Mouse (Mus musculus) MEL (cell line): Measurements from ENCODE around the gene Ubn1. TPM values are rescaled to one million over a fixed set of nuclear protein-coding genes. Genes with fewer than 3 reads are reported as not detected.

Experiments
- DNase-seq: peaks from one replicate; pipeline ENCODE4 v3.0.0; 2011; ENCODE audit warnings: low read depth, low spot score
- H3K27ac ChIP-seq: 2 replicates; pipeline ENCODE4 v1.5.1; 2012; ENCODE audit warnings: low read depth, mild to moderate bottlenecking, control low read depth, low read length, moderate library complexity; ENCODE audit not compliant: control insufficient read depth
- H3K27me3 ChIP-seq, 2 experiments: fragments of 150-350 bp in 1 of 2; sonication (generic) in 1 of 2; 2 replicates each; pipeline ENCODE4 v1.6.1; 2012; ENCODE audit warnings: low read length in 2 of 2, mild to moderate bottlenecking in 2 of 2, improper control_type of control experiment in 1 of 2, moderate library complexity in 1 of 2; ENCODE audit not compliant: insufficient read depth in 2 of 2, control insufficient read depth in 1 of 2
- H3K36me3 ChIP-seq, 2 experiments: 2 replicates each; pipeline ENCODE4 v1.6.1; 2012 to 2014; ENCODE audit warnings: low read length in 2 of 2, improper control_type of control experiment in 1 of 2, inconsistent platforms in 1 of 2, mild to moderate bottlenecking in 1 of 2; ENCODE audit not compliant: insufficient read depth in 2 of 2, control insufficient read depth in 1 of 2
- H3K4me1 ChIP-seq, 2 experiments: fragments of 150-350 bp in 1 of 2; sonication (generic) in 1 of 2; 2 replicates each; pipeline ENCODE4 v1.6.1; 2012; ENCODE audit warnings: low read length in 2 of 2, improper control_type of control experiment in 1 of 2, mild to moderate bottlenecking in 1 of 2; ENCODE audit not compliant: insufficient read depth in 2 of 2, control insufficient read depth in 1 of 2
- H3K4me3 ChIP-seq, 2 experiments: fragments of 150-350 bp in 1 of 2; sonication (generic) in 1 of 2; 2 replicates each; pipeline ENCODE4 v1.5.1; 2012; ENCODE audit warnings: low read depth in 2 of 2, low read length in 2 of 2, mild to moderate bottlenecking in 2 of 2, moderate library complexity in 2 of 2, control low read depth in 1 of 2, improper control_type of control experiment in 1 of 2; ENCODE audit not compliant: control insufficient read depth in 1 of 2, insufficient read depth in 1 of 2
- H3K79me2 ChIP-seq: 2 replicates; pipeline ENCODE4 v1.6.1; 2012; ENCODE audit warnings: mild to moderate bottlenecking, low read length, moderate library complexity; ENCODE audit not compliant: control insufficient read depth, poor library complexity, insufficient read depth
- H3K9ac ChIP-seq: 2 replicates; pipeline ENCODE4 v1.6.1; 2012; ENCODE audit warnings: low read depth, mild to moderate bottlenecking, control low read depth, low read length, moderate library complexity; ENCODE audit not compliant: control insufficient read depth, poor library complexity, severe bottlenecking
- H3K9me3 ChIP-seq: fragments of 150-350 bp; sonication (generic); replicated peaks from 2 replicates; pipeline ENCODE4 v1.6.1; 2012; ENCODE audit warnings: mild to moderate bottlenecking, low read length, improper control_type of control experiment, moderate library complexity; ENCODE audit not compliant: insufficient read depth
- CHD1 ChIP-seq: IDR thresholded peaks from 2 replicates; pipeline ENCODE4 v1.6.1; 2012; ENCODE audit warnings: low read depth, mild to moderate bottlenecking, inconsistent platforms, low read length, improper control_type of control experiment
- E2F4 ChIP-seq: IDR thresholded peaks from 2 replicates; pipeline ENCODE4 v1.6.1; 2011; ENCODE audit warnings: low read depth, low read length, improper control_type of control experiment, borderline replicate concordance
- KAT2A ChIP-seq: conservative IDR thresholded peaks from 2 replicates; pipeline ENCODE4 v1.6.1; 2012; ENCODE audit warnings: low read depth, low read length, improper control_type of control experiment, inconsistent platforms
- MAX ChIP-seq: IDR thresholded peaks from 2 replicates; pipeline ENCODE4 v1.6.1; 2011; ENCODE audit warnings: low read length, improper control_type of control experiment
- MEF2A ChIP-seq: IDR thresholded peaks from 2 replicates; pipeline ENCODE4 v1.6.1; 2014; ENCODE audit warnings: low read depth, mild to moderate bottlenecking, inconsistent platforms, low read length, improper control_type of control experiment; ENCODE audit not compliant: poor library complexity, insufficient replicate concordance, severe bottlenecking; ENCODE audit errors: extremely low read depth
- NELFE ChIP-seq: IDR thresholded peaks from 2 replicates; pipeline ENCODE4 v1.6.1; 2011; ENCODE audit warnings: low read depth, low read length, improper control_type of control experiment
- NRF1 ChIP-seq: IDR thresholded peaks from 2 replicates; pipeline ENCODE4 v1.6.1; 2014; ENCODE audit warnings: low read depth, mild to moderate bottlenecking, inconsistent platforms, low read length, improper control_type of control experiment, moderate library complexity; ENCODE audit not compliant: poor library complexity, insufficient read depth, severe bottlenecking
- POLR2AphosphoS5 ChIP-seq: IDR thresholded peaks from 2 replicates; pipeline ENCODE4 v1.6.1; 2012; ENCODE audit warnings: low read depth, borderline replicate concordance, mild to moderate bottlenecking, inconsistent platforms, low read length, moderate library complexity, mixed read lengths
- RAD21 ChIP-seq: IDR thresholded peaks from 2 replicates; pipeline ENCODE4 v1.6.1; 2011; ENCODE audit warnings: mild to moderate bottlenecking, low read depth, low read length, improper control_type of control experiment
- RCOR1 ChIP-seq: IDR thresholded peaks from 2 replicates; pipeline ENCODE4 v1.6.1; 2012; ENCODE audit warnings: low read depth, mild to moderate bottlenecking, inconsistent platforms, low read length, improper control_type of control experiment
- TBP ChIP-seq: IDR thresholded peaks from 2 replicates; pipeline ENCODE4 v1.8.0; 2011; ENCODE audit warnings: low read depth, low read length, improper control_type of control experiment
- TCF12 ChIP-seq: IDR thresholded peaks from 2 replicates; pipeline ENCODE4 v1.6.1; 2014; ENCODE audit warnings: low read depth, mild to moderate bottlenecking, inconsistent platforms, low read length, improper control_type of control experiment, moderate library complexity
- UBTF ChIP-seq: IDR thresholded peaks from 2 replicates; pipeline ENCODE4 v1.6.1; 2012; ENCODE audit warnings: low read depth, mild to moderate bottlenecking, inconsistent platforms, low read length, improper control_type of control experiment, moderate library complexity, borderline replicate concordance; ENCODE audit not compliant: insufficient read depth
- USF1 ChIP-seq: IDR thresholded peaks from 2 replicates; pipeline ENCODE4 v1.6.1; 2014; ENCODE audit warnings: low read depth, mild to moderate bottlenecking, inconsistent platforms, low read length, improper control_type of control experiment, moderate library complexity
- USF2 ChIP-seq, 2 experiments: IDR thresholded peaks; 2 replicates each; pipeline ENCODE4 v1.6.1; 2011 to 2012; ENCODE audit warnings: improper control_type of control experiment in 2 of 2, low read length in 2 of 2, borderline replicate concordance in 1 of 2, inconsistent platforms in 1 of 2, low read depth in 1 of 2, mild to moderate bottlenecking in 1 of 2; ENCODE audit not compliant: insufficient read depth in 1 of 2
- ZKSCAN1 ChIP-seq: IDR thresholded peaks from 2 replicates; pipeline ENCODE4 v1.6.1; 2012; ENCODE audit warnings: low read depth, mild to moderate bottlenecking, inconsistent platforms, low read length, improper control_type of control experiment, moderate library complexity
- ZNF384 ChIP-seq: IDR thresholded peaks from 2 replicates; pipeline ENCODE4 v1.6.1; 2012; ENCODE audit warnings: low read depth, mild to moderate bottlenecking, inconsistent platforms, low read length, improper control_type of control experiment
- polyA plus RNA-seq, 2 experiments: library from polyadenylated mRNA; stranded (reverse) in 1 of 2; unstranded in 1 of 2; fragments of >175 nt in 1 of 2; fragments of >200 nt in 1 of 2; gene quantifications; 2 replicates each; pipeline versions ENCODE4 v1.2.1 to v1.2.4; 2012; ENCODE audit warnings: low replicate concordance in 2 of 2, low read depth in 1 of 2; ENCODE audit not compliant: insufficient read length in 2 of 2, insufficient read depth in 1 of 2, missing spikeins in 1 of 2
- total RNA-seq: library from RNA; depleted of rRNA; stranded (reverse); fragments of 300-350 nt; gene quantifications from 2 replicates; pipeline ENCODE4 v1.2.3, GENCODE M21; 2012

The Ubn1 gene
- total and polyA plus RNA-seq, 3 experiments: 18.1 to 34.5 (median 24.9) TPM

DNA sequence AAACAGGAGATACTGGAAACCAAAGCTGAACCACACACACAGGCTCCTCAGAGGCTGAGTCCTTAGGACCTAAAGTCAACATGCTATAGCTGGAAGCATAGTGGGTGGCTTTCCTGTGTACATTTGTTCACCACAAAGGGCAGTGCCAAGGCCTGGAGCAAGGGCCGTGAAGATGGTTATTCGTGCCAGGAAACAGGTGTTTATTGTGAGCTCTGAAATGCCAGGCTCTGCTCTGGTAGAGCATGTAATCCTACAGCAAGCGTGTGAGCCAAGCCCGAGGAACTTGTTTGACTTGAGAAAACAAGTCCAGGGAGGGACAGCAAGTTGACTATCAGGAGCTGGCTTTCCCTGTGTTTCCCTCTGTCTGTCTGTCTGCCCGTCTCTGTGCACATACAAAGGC, 43.4 kb downstream of the Ubn1 start:
- no peaks in the 10 kb centered on the region for H3K9me3 ChIP-seq
- no peak overlapping the region for H3K4me3 ChIP-seq
- H3K27ac ChIP-seq: no peak overlapping the region
- H3K36me3 ChIP-seq: no peaks in the 10 kb centered on the region
- H3K9ac ChIP-seq: no peak overlapping the region
- TF ChIP-seq USF2 (IDR thresholded peaks at IDR 0.05; ENCODE audit: borderline replicate concordance in 1 of 2, insufficient read depth in 1 of 2, low read depth in 1 of 2, low read length in 2 of 2): no peak
- no peak for TF ChIP-seq POLR2AphosphoS5
- no peak for TF ChIP-seq TBP
- TF ChIP-seq CHD1: no peak
- no peak for TF ChIP-seq ZNF384
- TF ChIP-seq USF1: no peak
- TF ChIP-seq MEF2A: no peak
- TF ChIP-seq RAD21: no peak
- no peak for TF ChIP-seq NELFE
- TF ChIP-seq E2F4: no peak
- no peak for TF ChIP-seq TCF12
- no peak for TF ChIP-seq UBTF
- no peak for TF ChIP-seq MAX
- H3K27me3 ChIP-seq: no peaks in the 10 kb centered on the region
- H3K79me2 ChIP-seq: no peaks in the 10 kb centered on the region
- no peak for DNase-seq
- no peaks in the 10 kb centered on the region for H3K4me1 ChIP-seq

DNA sequence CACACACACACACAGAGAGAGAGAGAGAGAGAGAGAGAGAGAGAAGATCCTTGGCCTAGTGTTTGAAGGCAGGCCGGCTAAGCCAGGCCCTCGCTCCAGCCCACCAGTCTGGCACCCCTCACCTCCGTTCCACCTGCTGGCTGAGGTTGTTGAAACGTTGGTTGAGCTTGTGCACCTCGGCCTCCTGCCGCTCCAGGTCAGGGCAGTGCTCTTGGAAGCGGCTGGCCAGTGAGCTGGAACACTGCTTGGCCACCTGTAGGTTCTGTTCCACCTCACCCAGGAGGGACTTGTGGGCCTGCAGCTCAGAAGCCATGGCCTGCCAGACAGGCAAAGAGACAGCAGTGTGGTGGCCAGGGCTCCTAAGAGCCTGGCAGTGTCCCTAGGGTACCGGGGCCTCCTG, 46.6 kb downstream of the Ubn1 start:
- Histone ChIP-seq H3K9ac (no peak overlapping the region), H3K79me2 (no peaks in the 10 kb centered on the region), H3K27ac (no peak overlapping the region), H3K9me3 (no peaks in the 10 kb centered on the region)
- DNase-seq: no peak
- TF ChIP-seq RCOR1: no peak
- TF ChIP-seq KAT2A: no peak
- no peak for TF ChIP-seq NRF1
- TF ChIP-seq USF1: no peak
- TF ChIP-seq ZKSCAN1: no peak
- TF ChIP-seq, all 39 proteins: peak for 0
- H3K4me1 ChIP-seq: no peaks in the 10 kb centered on the region
- H3K27me3 ChIP-seq: no peaks in the 10 kb centered on the region
- no peaks in the 10 kb centered on the region for H3K36me3 ChIP-seq
- H3K4me3 ChIP-seq: no peak overlapping the region
